Mouse (Mus musculus) thymus, adult 2 months (tissue): ENCODE data around the gene Cebpg.

Experiments used
- CTCF ChIP-seq: fragments of 200-500 bp; IDR thresholded peaks from 2 replicates; pipeline ENCODE4 v1.5.1; 2012; ENCODE audit warnings: mild to moderate bottlenecking, control low read depth, low read length, moderate library complexity, borderline replicate concordance; ENCODE audit not compliant: control insufficient read depth, poor library complexity, insufficient read depth; ENCODE audit errors: extremely low read depth
- POLR2A ChIP-seq: fragments of 200-500 bp; IDR thresholded peaks from 2 replicates; pipeline ENCODE4 v1.6.1; 2012; ENCODE audit warnings: mild to moderate bottlenecking, low read length, control low read depth, moderate library complexity; ENCODE audit not compliant: control insufficient read depth, poor library complexity, insufficient read depth; ENCODE audit errors: extremely low read depth

GRCm38 (mm10) chr7:35065958-35066357 lies 9.6 kb upstream of the Cebpg start:
- TF ChIP-seq POLR2A = no peak
- no peak for TF ChIP-seq CTCF
